Mouse (Mus musculus): ENCODE data around the gene Gprc6a.

The Gprc6a gene

GRCm38 (mm10) chr10:51584919-51585318 is 46.3 kb downstream of the Gprc6a start:
- no peak for DNase-seq (ENCODE audit: low spot score)

GRCm38 (mm10) chr10:51584378-51584777 is 46.9 kb downstream of the Gprc6a start:
- no peak for DNase-seq (ENCODE audit: low spot score)

GRCm38 (mm10) chr10:51571225-51571996 is 59.9 kb downstream of the Gprc6a start:
- DNase-seq (ENCODE audit: low spot score) = no peak
